Mouse (Mus musculus) kidney, postnatal 0 days (tissue): Measurements from ENCODE around the gene Usp10. TPM values are rescaled to one million over a fixed set of nuclear protein-coding genes. Genes with fewer than 3 reads are reported as not detected.

ENCODE experiments used
- ATAC-seq: fragments of 200-750 bp; cut with Nextera tagmentation; replicated peaks from 2 replicates; pipeline ENCODE4 v1.8.0; 2017; ENCODE audit warnings: low read depth, moderate number of reproducible peaks, moderate TSS enrichment, moderate library complexity; ENCODE audit not compliant: low FRiP score
- DNase-seq: peaks from one replicate; pipeline ENCODE4 v3.0.0-alpha.2; 2016; ENCODE audit warnings: low spot score
- H3K27ac ChIP-seq: fragments of 300-500 bp; sonication (generic); 2 replicates; pipeline ENCODE4 v1.5.1; 2014; ENCODE audit warnings: mild to moderate bottlenecking
- H3K27me3 ChIP-seq: fragments of 300-500 bp; sonication (generic); 2 replicates; pipeline ENCODE4 v1.6.1; 2014; ENCODE audit warnings: low read length, mixed read lengths; ENCODE audit not compliant: insufficient read depth
- H3K36me3 ChIP-seq: fragments of 300-500 bp; sonication (generic); 2 replicates; pipeline ENCODE4 v1.6.1; 2014; ENCODE audit warnings: low read length, mixed read lengths; ENCODE audit not compliant: insufficient read depth
- H3K4me1 ChIP-seq: fragments of 300-500 bp; sonication (generic); replicated peaks from 2 replicates; pipeline ENCODE4 v1.6.1; 2014; ENCODE audit warnings: antibody characterized with exemption, low read length, mixed read lengths; ENCODE audit not compliant: insufficient read depth
- H3K4me2 ChIP-seq: fragments of 300-500 bp; sonication (generic); 2 replicates; pipeline ENCODE4 v1.6.1; 2014; ENCODE audit warnings: mild to moderate bottlenecking, low read length, moderate library complexity, mixed read lengths
- H3K4me3 ChIP-seq: fragments of 300-500 bp; sonication (generic); replicated peaks from 2 replicates; pipeline ENCODE4 v1.5.1; 2014; ENCODE audit warnings: low read depth, low read length
- H3K9ac ChIP-seq: fragments of 300-500 bp; sonication (generic); 2 replicates; pipeline ENCODE4 v1.6.1; 2014; ENCODE audit warnings: low read depth, low read length
- H3K9me3 ChIP-seq: fragments of 300-500 bp; sonication (generic); replicated peaks from 2 replicates; pipeline ENCODE4 v1.6.1; 2016; ENCODE audit warnings: low read length, inconsistent platforms, mixed read lengths
- CTCF ChIP-seq: IDR thresholded peaks from 2 replicates; pipeline ENCODE4 v1.5.1; 2016; ENCODE audit warnings: antibody characterized with exemption, low read depth, mild to moderate bottlenecking, moderate library complexity
- WGBS: fragments of 180-500 bp; shearing (Covaris S2); extraction: QIAGEN DNeasy Blood & Tissue Kit; methylation state at CpG from one replicate; pipeline ENCODE4 v1.1.7; 2014; 5-methylcytosine and 5-hydroxymethylcytosine counted together
- polyA plus RNA-seq: library from polyadenylated mRNA; unstranded; fragments of >200 nt; fragmentation: Nextera tagmentation; extraction: Ambion mirVana; gene quantifications from 2 replicates; pipeline ENCODE4 v1.2.1, GENCODE M21; 2015

The Usp10 gene
- polyA plus RNA-seq, 1 experiment from 2014 or later: 97.5 TPM

- ATAC-seq (no peak), DNase-seq (no peak)
- Histone ChIP-seq H3K27ac (no peak overlapping the region), H3K27me3 (no peaks in the 10 kb centered on the region), H3K4me2 (no peak overlapping the region), H3K9me3 (no peaks in the 10 kb centered on the region), H3K4me1 (peaks cover 29% of the 10 kb centered on the region), H3K9ac (no peak overlapping the region), H3K4me3 (no peak overlapping the region), H3K36me3 (no peaks in the 10 kb centered on the region)
- no peak for TF ChIP-seq CTCF
- 59% methylated on average over 8 of the region's 8 CpGs for WGBS
Measured at GRCm38 (mm10) chr8:120000461-120000860, 90.3 kb downstream of the Usp10 start.

GRCm38 (mm10) chr8:120001712-120002111 is 91.6 kb downstream of the Usp10 start:
- H3K36me3 ChIP-seq: no peaks in the 10 kb centered on the region
- H3K4me1 ChIP-seq: peaks cover 33% of the 10 kb centered on the region
- H3K4me2 ChIP-seq: no peak overlapping the region
- H3K27ac ChIP-seq: 0 out of 2 replicates have a peak overlapping the region, but pooled peaks have one; percentile 25
- H3K4me3 ChIP-seq: no peak overlapping the region
- H3K27me3 ChIP-seq: no peaks in the 10 kb centered on the region; the same call in 1 of the 2 replicates
- no peak for TF ChIP-seq CTCF
- ATAC-seq (peak; percentile 61), DNase-seq (peak; percentile 86)
- no peak overlapping the region for H3K9ac ChIP-seq
- H3K9me3 ChIP-seq: no peaks in the 10 kb centered on the region
- WGBS: 33% methylated on average over 7 of the region's 7 CpGs

GRCm38 (mm10) chr8:120002348-120002747 is 92.2 kb downstream of the Usp10 start:
- ATAC-seq: no peak
- H3K36me3 ChIP-seq: no peaks in the 10 kb centered on the region
- peak overlapping the region; percentile 59 for H3K27ac ChIP-seq
- 30% methylated on average over 9 of the region's 9 CpGs for WGBS
- no peak overlapping the region for H3K4me2 ChIP-seq
- no peak for TF ChIP-seq CTCF
- H3K4me1 ChIP-seq: peaks cover 36% of the 10 kb centered on the region
- no peak overlapping the region for H3K4me3 ChIP-seq
- no peaks in the 10 kb centered on the region for H3K9me3 ChIP-seq
- H3K27me3 ChIP-seq: no peaks in the 10 kb centered on the region; the same call in 1 of the 2 replicates
- H3K9ac ChIP-seq: no peak overlapping the region
- DNase-seq: peak; percentile 23

- H3K4me3 ChIP-seq: no peak overlapping the region
- no peak overlapping the region for H3K4me2 ChIP-seq
- TF ChIP-seq CTCF: no peak
- no peaks in the 10 kb centered on the region for H3K36me3 ChIP-seq
- peaks cover 31% of the 10 kb centered on the region for H3K4me1 ChIP-seq
- H3K9ac ChIP-seq: no peak overlapping the region
- DNase-seq (peak; percentile 87), ATAC-seq (peak; percentile 44; the same call in 1 of the 2 replicates)
- 9% methylated on average over 14 of the region's 14 CpGs for WGBS
- H3K27ac ChIP-seq: no peak overlapping the region
- no peaks in the 10 kb centered on the region; the same call in 1 of the 2 replicates for H3K27me3 ChIP-seq
- no peaks in the 10 kb centered on the region for H3K9me3 ChIP-seq
Measured at GRCm38 (mm10) chr8:120004154-120004702, 94.1 kb downstream of the Usp10 start.

- H3K27me3 ChIP-seq: no peaks in the 10 kb centered on the region; the same call in 1 of the 2 replicates
- H3K4me2 ChIP-seq: no peak overlapping the region
- H3K4me3 ChIP-seq: no peak overlapping the region
- TF ChIP-seq CTCF: no peak
- H3K27ac ChIP-seq: no peak overlapping the region
- DNase-seq (peak; percentile 75), ATAC-seq (no peak)
- H3K36me3 ChIP-seq: no peaks in the 10 kb centered on the region
- peaks cover 31% of the 10 kb centered on the region for H3K4me1 ChIP-seq
- WGBS: 28% methylated on average over 2 of the region's 2 CpGs
- no peak overlapping the region for H3K9ac ChIP-seq
- H3K9me3 ChIP-seq: no peaks in the 10 kb centered on the region
Measured at GRCm38 (mm10) chr8:120004705-120005381, 94.7 kb downstream of the Usp10 start.

- Histone ChIP-seq H3K9me3 (no peaks in the 10 kb centered on the region), H3K27ac (no peak overlapping the region), H3K4me3 (no peak overlapping the region), H3K4me2 (no peak overlapping the region), H3K36me3 (no peaks in the 10 kb centered on the region), H3K4me1 (peaks cover 23% of the 10 kb centered on the region), H3K27me3 (no peaks in the 10 kb centered on the region; the same call in 1 of the 2 replicates), H3K9ac (no peak overlapping the region)
- TF ChIP-seq CTCF: no peak
- peak; percentile 32 for DNase-seq
- ATAC-seq: no peak
- 39% methylated on average over 9 of the region's 9 CpGs for WGBS
Measured at GRCm38 (mm10) chr8:120006645-120007160, 96.5 kb downstream of the Usp10 start.

Other genes with a start within 250 kb of the Usp10 start
- gene Wfdc1, start 244.0 kb upstream of the Usp10 start, polyA plus RNA-seq: 6.2 and 6.9 TPM in 2 replicates
- gene Atp2c2, start 210.4 kb upstream of the Usp10 start, polyA plus RNA-seq: 1.3 and 1.6 TPM in 2 replicates
- 11.8 and 11.9 TPM in 2 replicates for gene Tldc1, start 131.9 kb upstream of the Usp10 start, polyA plus RNA-seq
- gene Cotl1, start 69.8 kb upstream of the Usp10 start, polyA plus RNA-seq: 101 and 117 TPM in 2 replicates
- 22.1 and 22.5 TPM in 2 replicates for gene Klhl36, start 48.1 kb upstream of the Usp10 start, polyA plus RNA-seq
- not detected in 2 replicates for gene Gm20388, start 481 bp downstream of the Usp10 start, polyA plus RNA-seq
- 12.2 and 12.7 TPM in 2 replicates for gene Crispld2, start 82.1 kb downstream of the Usp10 start, polyA plus RNA-seq
- 30.3 and 31.8 TPM in 2 replicates for gene Zdhhc7, start 191.1 kb downstream of the Usp10 start, polyA plus RNA-seq
- gene 6430548M08Rik, start 203.8 kb downstream of the Usp10 start, polyA plus RNA-seq: 5.4 and 6.9 TPM in 2 replicates